8 mouse cellular contexts compared by ENCODE assay signal in the genomic region with DNA sequence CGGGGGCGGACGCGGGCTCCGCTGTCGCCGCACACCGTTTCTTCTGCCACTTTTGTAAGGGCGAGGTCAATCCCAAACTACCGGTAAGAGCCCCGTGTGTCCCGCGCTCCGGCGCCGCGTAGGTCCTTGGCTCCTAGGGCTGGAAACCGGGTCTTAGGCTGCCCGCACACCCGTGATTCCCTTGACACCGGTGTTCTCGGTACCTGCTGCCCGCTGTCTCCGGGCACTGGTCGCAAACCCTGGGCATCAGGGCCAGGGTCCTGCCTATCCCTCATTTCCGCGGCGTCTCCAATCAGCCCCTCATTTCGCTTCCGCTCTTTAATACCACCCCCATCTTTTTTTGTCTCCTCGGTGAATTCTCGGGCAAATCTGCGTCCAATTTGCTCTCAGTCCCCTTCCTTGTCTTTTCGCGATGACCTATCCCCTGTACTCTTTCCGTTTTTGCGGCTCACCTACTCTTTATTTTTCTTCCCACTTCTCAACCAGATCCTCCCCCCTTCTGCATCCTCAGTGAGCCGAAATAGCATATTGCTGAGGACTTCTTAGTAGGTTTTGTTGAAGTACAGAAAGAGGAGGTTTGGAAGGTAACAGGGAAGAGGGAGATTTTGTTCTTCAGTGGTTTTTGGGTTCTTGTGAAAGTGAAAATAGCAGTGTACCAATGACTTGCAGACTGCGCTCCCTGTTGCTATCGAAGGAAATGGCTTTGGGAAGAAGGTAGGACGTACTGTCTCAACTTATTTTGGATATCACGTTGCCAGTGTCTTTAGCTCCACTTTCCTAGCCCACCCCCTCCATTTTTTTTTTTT. TPM values are rescaled to one million over a fixed set of nuclear protein-coding genes. Genes with fewer than 3 reads are reported as not detected.
DNase-seq lines count a peak whose midpoint lies in the region; ATAC-seq and TF ChIP-seq lines count a peak whose summit lies in the region.

No protein-coding gene starts in this region.

- H3K79me2 ChIP-seq in CH12.LX (replicated peaks; ENCODE audit: control insufficient read depth, extremely low read depth, insufficient read depth, poor library complexity, severe bottlenecking) = peaks cover 62% of the 10 kb centered on the region

- no peak; the same call in 1 of the 2 replicates for ATAC-seq in heart, embryonic 11.5 days (replicated peaks; ENCODE audit: insufficient number of reproducible peaks, low FRiP score, low TSS enrichment)
- 0 out of 2 replicates have a peak, but pooled peaks have one; percentile 25 for ATAC-seq in embryonic facial prominence, embryonic 12.5 days (ENCODE audit: insufficient number of reproducible peaks, insufficient read depth, low FRiP score, low TSS enrichment)
- ATAC-seq in hindbrain, postnatal 0 days = no peak; the same call in 1 of the 2 replicates
- no peak; the same call in 1 of the 2 replicates for ATAC-seq in midbrain, embryonic 11.5 days (ENCODE audit: low FRiP score)

- no peak for TF ChIP-seq RAD21 in CH12.LX (IDR thresholded peaks at IDR 0.05; ENCODE audit: low read depth, low read length)

- WGBS in heart, embryonic 11.5 days (ENCODE audit: insufficient replicate concordance) = under 1% methylated on average over 42 of the region's 42 CpGs
- WGBS in embryonic facial prominence, embryonic 12.5 days = under 1% methylated on average over 42 of the region's 42 CpGs
- under 1% methylated on average over 42 of the region's 42 CpGs for WGBS in hindbrain, postnatal 0 days
- under 1% methylated on average over 42 of the region's 42 CpGs for WGBS in midbrain, embryonic 11.5 days

- in situ Hi-C loops in CH12.LX (cut with MboI; ENCODE audit: low pct_ligation_motif_present, low pct_unique_long_range_greater_than_20kb, low sequenced_read_pairs) = no loop called here

- TF ChIP-seq POLR2A in CH12.LX (IDR thresholded peaks at IDR 0.05; ENCODE audit: low read depth, low read length) = no peak

- H3K4me2 ChIP-seq in heart, embryonic 11.5 days = peak overlapping the region; percentile 76
- H3K4me2 ChIP-seq in CH12.LX (ENCODE audit: insufficient read depth, low read depth, poor library complexity, severe bottlenecking) = peak overlapping the region; percentile 99
- peak overlapping the region; percentile 67 for H3K4me2 ChIP-seq in embryonic facial prominence, embryonic 12.5 days (replicated peaks)
- H3K4me2 ChIP-seq in hindbrain, postnatal 0 days (ENCODE audit: low read depth, low read length) = peak overlapping the region; percentile 69
- H3K4me2 ChIP-seq in midbrain, embryonic 11.5 days = peak overlapping the region; percentile 73

- H3K9me3 ChIP-seq in heart, embryonic 11.5 days (replicated peaks; ENCODE audit: control insufficient read depth, low read length) = no peaks in the 10 kb centered on the region
- no peaks in the 10 kb centered on the region for H3K9me3 ChIP-seq in CH12.LX (replicated peaks; ENCODE audit: low read length)
- no peaks in the 10 kb centered on the region for H3K9me3 ChIP-seq in embryonic facial prominence, embryonic 12.5 days
- H3K9me3 ChIP-seq in hindbrain, postnatal 0 days (ENCODE audit: low read length) = no peaks in the 10 kb centered on the region
- no peaks in the 10 kb centered on the region for H3K9me3 ChIP-seq in midbrain, embryonic 11.5 days (ENCODE audit: control insufficient read depth, low read length)

- no peak for TF ChIP-seq CTCF in CH12.LX (conservative IDR thresholded peaks at IDR 0.05 in 1 of 2, IDR thresholded peaks at IDR 0.05 in 1 of 2; ENCODE audit: low read depth in 2 of 2, low read length in 2 of 2)
- TF ChIP-seq CTCF in hindbrain, postnatal 0 days (IDR thresholded peaks at IDR 0.05; ENCODE audit: low read depth) = no peak

- no peaks in the 10 kb centered on the region for H3K27me3 ChIP-seq in heart, embryonic 11.5 days (ENCODE audit: control insufficient read depth, insufficient read depth, low read length)
- no peaks in the 10 kb centered on the region for H3K27me3 ChIP-seq in CH12.LX (replicated peaks)
- no peaks in the 10 kb centered on the region for H3K27me3 ChIP-seq in embryonic facial prominence, embryonic 12.5 days
- no peaks in the 10 kb centered on the region for H3K27me3 ChIP-seq in hindbrain, postnatal 0 days (ENCODE audit: insufficient read depth, low read length)
- no peaks in the 10 kb centered on the region for H3K27me3 ChIP-seq in midbrain, embryonic 11.5 days (ENCODE audit: control insufficient read depth, insufficient read depth, low read length)

- 0 out of 2 replicates have a peak, but pooled peaks have one; percentile 1 for TF ChIP-seq EP300 in CH12.LX (IDR thresholded peaks at IDR 0.05; ENCODE audit: low read length)

- peaks cover 25% of the 10 kb centered on the region for H3K4me1 ChIP-seq in heart, embryonic 11.5 days (ENCODE audit: control insufficient read depth, insufficient read depth, low read length)
- H3K4me1 ChIP-seq in CH12.LX (ENCODE audit: control insufficient read depth in 1 of 2, insufficient read depth in 2 of 2) = peaks cover 7 to 44% of the 10 kb centered on the region in 2 experiments
- peaks cover 14% of the 10 kb centered on the region; the same call in 1 of the 2 replicates for H3K4me1 ChIP-seq in embryonic facial prominence, embryonic 12.5 days
- H3K4me1 ChIP-seq in hindbrain, postnatal 0 days (ENCODE audit: insufficient read depth, low read length) = peaks cover 10% of the 10 kb centered on the region; the same call in 1 of the 2 replicates
- peaks cover 17% of the 10 kb centered on the region for H3K4me1 ChIP-seq in midbrain, embryonic 11.5 days (ENCODE audit: control insufficient read depth, insufficient read depth, low read length)

- dilution Hi-C loops in CH12.LX (cut with MboI; ENCODE audit: extremely low pct_ligation_motif_present, extremely low pct_unique_long_range_greater_than_20kb, low sequenced_read_pairs) = no loop called here

- peak overlapping the region; percentile 92 for H3K4me3 ChIP-seq in heart, embryonic 11.5 days (ENCODE audit: low read depth, low read length)
- peak overlapping the region; percentile 82 to 96 (median 91) for H3K4me3 ChIP-seq in CH12.LX (replicated peaks in 1 of 3; ENCODE audit: low read depth in 2 of 3, low read length in 2 of 3, poor library complexity in 1 of 3)
- peak overlapping the region; percentile 77 for H3K4me3 ChIP-seq in embryonic facial prominence, embryonic 12.5 days
- H3K4me3 ChIP-seq in hindbrain, postnatal 0 days (ENCODE audit: low read length) = peak overlapping the region; percentile 80
- H3K4me3 ChIP-seq in midbrain, embryonic 11.5 days (ENCODE audit: low read depth, low read length) = peak overlapping the region; percentile 89

- peak overlapping the region; percentile 92 for H3K9ac ChIP-seq in heart, embryonic 11.5 days (ENCODE audit: low read depth, low read length)
- H3K9ac ChIP-seq in CH12.LX (ENCODE audit: insufficient read depth, low read depth) = peak overlapping the region; percentile 98
- peak overlapping the region; percentile 84 for H3K9ac ChIP-seq in embryonic facial prominence, embryonic 12.5 days
- H3K9ac ChIP-seq in hindbrain, postnatal 0 days (replicated peaks; ENCODE audit: low read length) = peak overlapping the region; percentile 78
- peak overlapping the region; percentile 90 for H3K9ac ChIP-seq in midbrain, embryonic 11.5 days (ENCODE audit: low read length)

- no peaks in the 10 kb centered on the region; the same call in 1 of the 2 replicates for H3K36me3 ChIP-seq in heart, embryonic 11.5 days (ENCODE audit: control insufficient read depth, insufficient read depth, low read length)
- peaks cover 13 to 33% of the 10 kb centered on the region in 2 experiments for H3K36me3 ChIP-seq in CH12.LX (replicated peaks in 1 of 2; ENCODE audit: control insufficient read depth in 1 of 2, insufficient read depth in 1 of 2, low read length in 1 of 2)
- peaks cover 13% of the 10 kb centered on the region for H3K36me3 ChIP-seq in embryonic facial prominence, embryonic 12.5 days
- H3K36me3 ChIP-seq in hindbrain, postnatal 0 days (ENCODE audit: insufficient read depth, low read length) = 0 out of 2 replicates have a peak, but pooled peaks cover 5% of the 10 kb centered on the region
- H3K36me3 ChIP-seq in midbrain, embryonic 11.5 days (ENCODE audit: control insufficient read depth, insufficient read depth, low read length) = no peaks in the 10 kb centered on the region

- H3K27ac ChIP-seq in heart, embryonic 11.5 days (ENCODE audit: low read depth, low read length) = peak overlapping the region; percentile 78
- H3K27ac ChIP-seq in CH12.LX (ENCODE audit: insufficient read depth, low read depth) = peak overlapping the region; percentile 74
- peak overlapping the region; percentile 83 for H3K27ac ChIP-seq in embryonic facial prominence, embryonic 12.5 days
- H3K27ac ChIP-seq in hindbrain, postnatal 0 days = peak overlapping the region; percentile 89
- peak overlapping the region; percentile 67 for H3K27ac ChIP-seq in midbrain, embryonic 11.5 days (ENCODE audit: low read depth, low read length)

- no peak for DNase-seq in heart, postnatal 4 days
- peak; percentile 42 for DNase-seq in CH12.LX (ENCODE audit: extremely low read depth)
- peak; percentile 18 for DNase-seq in hindbrain, postnatal 0 days (ENCODE audit: low spot score)
- peak; percentile 95 for DNase-seq in midbrain, embryonic 11.5 days (ENCODE audit: low spot score, missing footprints)
- DNase-seq in urinary bladder, postnatal 10 days (ENCODE audit: low spot score) = no peak
- DNase-seq in testis, postnatal 10 days (ENCODE audit: low spot score) = no peak

RNA-seq across cellular contexts. Expression of a gene that starts 0.6 kb away (rescaled TPM):
- polyA plus RNA-seq in heart, embryonic 11.5 days (2014; fragmentation: Nextera tagmentation; extraction: Ambion mirVana) = 53.9 and 56.1 TPM in 2 replicates
- 10 to 100 TPM; 25.3 to 25.6 TPM for total RNA-seq in heart, postnatal 4 days (2021)
- total RNA-seq in CH12.LX (2012; rRNA removed) = 25.8 and 28.5 TPM in 2 replicates
- total RNA-seq in CH12.LX (2014; rRNA removed) = 79.3 and 83.5 TPM in 2 replicates
- polyA plus RNA-seq in CH12.LX (2012; ENCODE audit: insufficient read length, low read depth) = 61.1 and 64.7 TPM in 2 replicates
- 64.5 and 70.3 TPM in 2 replicates for polyA plus RNA-seq in embryonic facial prominence, embryonic 12.5 days (2016; fragmentation: Nextera tagmentation; extraction: Ambion mirVana)
- total RNA-seq in hindbrain, postnatal 0 days (2014; rRNA removed) = 47.9 and 53.8 TPM in 2 replicates
- 76.6 and 81.2 TPM in 2 replicates for polyA plus RNA-seq in hindbrain, postnatal 0 days (2015; fragmentation: Nextera tagmentation; extraction: Ambion mirVana)
- polyA plus RNA-seq in midbrain, embryonic 11.5 days (2014; fragmentation: Nextera tagmentation; extraction: Ambion mirVana) = 90.3 and 98.8 TPM in 2 replicates

RNA-seq across cellular contexts. Expression of a gene that starts 0.6 kb away (rescaled TPM):
- polyA plus RNA-seq in heart, embryonic 11.5 days (2014; fragmentation: Nextera tagmentation; extraction: Ambion mirVana) = 31.4 and 32.7 TPM in 2 replicates
- total RNA-seq in heart, postnatal 4 days (2021) = 10 to 100 TPM; 26.1 to 27.3 TPM
- total RNA-seq in CH12.LX (2012; rRNA removed) = 31.6 and 34.5 TPM in 2 replicates
- 14.6 and 18.1 TPM in 2 replicates for total RNA-seq in CH12.LX (2014; rRNA removed)
- 78.3 and 79.5 TPM in 2 replicates for polyA plus RNA-seq in CH12.LX (2012; ENCODE audit: insufficient read length, low read depth)
- polyA plus RNA-seq in embryonic facial prominence, embryonic 12.5 days (2016; fragmentation: Nextera tagmentation; extraction: Ambion mirVana) = 35.5 and 36.6 TPM in 2 replicates
- 10.9 and 11.7 TPM in 2 replicates for total RNA-seq in hindbrain, postnatal 0 days (2014; rRNA removed)
- 26.3 and 29.1 TPM in 2 replicates for polyA plus RNA-seq in hindbrain, postnatal 0 days (2015; fragmentation: Nextera tagmentation; extraction: Ambion mirVana)
- 35.7 and 41.6 TPM in 2 replicates for polyA plus RNA-seq in midbrain, embryonic 11.5 days (2014; fragmentation: Nextera tagmentation; extraction: Ambion mirVana)

RNA-seq across cellular contexts. Expression of a gene that starts 19.7 kb away (rescaled TPM):
- polyA plus RNA-seq in heart, embryonic 11.5 days (2014; fragmentation: Nextera tagmentation; extraction: Ambion mirVana) = 7.4 and 9.3 TPM in 2 replicates
- total RNA-seq in heart, postnatal 4 days (2021) = 1 to 10 TPM; 3.5 to 3.6 TPM
- 0.84 and 1.0 TPM in 2 replicates for total RNA-seq in CH12.LX (2012; rRNA removed)
- 0.21 and 0.39 TPM in 2 replicates for total RNA-seq in CH12.LX (2014; rRNA removed)
- polyA plus RNA-seq in CH12.LX (2012; ENCODE audit: insufficient read length, low read depth) = 1.1 and 1.9 TPM in 2 replicates
- 13.7 and 14.7 TPM in 2 replicates for polyA plus RNA-seq in embryonic facial prominence, embryonic 12.5 days (2016; fragmentation: Nextera tagmentation; extraction: Ambion mirVana)
- 13.0 and 13.4 TPM in 2 replicates for total RNA-seq in hindbrain, postnatal 0 days (2014; rRNA removed)
- polyA plus RNA-seq in hindbrain, postnatal 0 days (2015; fragmentation: Nextera tagmentation; extraction: Ambion mirVana) = 17.6 and 17.8 TPM in 2 replicates
- 14.4 and 16.3 TPM in 2 replicates for polyA plus RNA-seq in midbrain, embryonic 11.5 days (2014; fragmentation: Nextera tagmentation; extraction: Ambion mirVana)

RNA-seq across cellular contexts. Expression of a gene that starts 31.8 kb away (rescaled TPM):
- polyA plus RNA-seq in heart, embryonic 11.5 days (2014; fragmentation: Nextera tagmentation; extraction: Ambion mirVana) = 26.9 and 30.2 TPM in 2 replicates
- total RNA-seq in heart, postnatal 4 days (2021) = 10 to 100 TPM; 23.6 to 27.3 TPM
- 10.2 and 13.1 TPM in 2 replicates for total RNA-seq in CH12.LX (2012; rRNA removed)
- 5.9 and 6.3 TPM in 2 replicates for total RNA-seq in CH12.LX (2014; rRNA removed)
- 20.2 and 21.4 TPM in 2 replicates for polyA plus RNA-seq in CH12.LX (2012; ENCODE audit: insufficient read length, low read depth)
- 77.4 and 77.5 TPM in 2 replicates for polyA plus RNA-seq in embryonic facial prominence, embryonic 12.5 days (2016; fragmentation: Nextera tagmentation; extraction: Ambion mirVana)
- total RNA-seq in hindbrain, postnatal 0 days (2014; rRNA removed) = 37.5 and 46.1 TPM in 2 replicates
- 41.3 and 44.3 TPM in 2 replicates for polyA plus RNA-seq in hindbrain, postnatal 0 days (2015; fragmentation: Nextera tagmentation; extraction: Ambion mirVana)
- 26.8 and 29.2 TPM in 2 replicates for polyA plus RNA-seq in midbrain, embryonic 11.5 days (2014; fragmentation: Nextera tagmentation; extraction: Ambion mirVana)

RNA-seq across cellular contexts. Expression of a gene that starts 58.1 kb away (rescaled TPM):
- polyA plus RNA-seq in heart, embryonic 11.5 days (2014; fragmentation: Nextera tagmentation; extraction: Ambion mirVana) = 0.15 and 0.33 TPM in 2 replicates
- total RNA-seq in heart, postnatal 4 days (2021) = under 1 TPM; 0.14 to 0.19 TPM
- total RNA-seq in CH12.LX (2012; rRNA removed) (6.5 and 11.2 TPM in 2 replicates), CH12.LX (2014; rRNA removed) (0.51 and 0.78 TPM in 2 replicates)
- 1.9 and 2.5 TPM in 2 replicates for polyA plus RNA-seq in CH12.LX (2012; ENCODE audit: insufficient read length, low read depth)
- 0.92 and 1.1 TPM in 2 replicates for polyA plus RNA-seq in embryonic facial prominence, embryonic 12.5 days (2016; fragmentation: Nextera tagmentation; extraction: Ambion mirVana)
- 2.1 and 6.4 TPM in 2 replicates for total RNA-seq in hindbrain, postnatal 0 days (2014; rRNA removed)
- polyA plus RNA-seq in hindbrain, postnatal 0 days (2015; fragmentation: Nextera tagmentation; extraction: Ambion mirVana) = 2.8 and 3.0 TPM in 2 replicates
- polyA plus RNA-seq in midbrain, embryonic 11.5 days (2014; fragmentation: Nextera tagmentation; extraction: Ambion mirVana) = 0.10 and 0.19 TPM in 2 replicates

Comparison
In these comparisons a context has a peak if more than half of its experiments do, and no peak if none do; other contexts are left out.
1. DNase-seq: peak in CH12.LX (single experiment), hindbrain, postnatal 0 days (single experiment) and midbrain, embryonic 11.5 days (single experiment); none in heart, postnatal 4 days (single experiment), urinary bladder, postnatal 10 days (single experiment) and testis, postnatal 10 days (single experiment).
2. Peak in every context shown above with its lines, with median percentiles within 50 percentile points of each other: H3K27ac ChIP-seq, H3K4me2 ChIP-seq, H3K4me3 ChIP-seq and H3K9ac ChIP-seq.